Mouse (Mus musculus): ENCODE data around the gene Ugt1a5.

The Ugt1a5 gene

GRCm38 (mm10) chr1:88245881-88246280, 80.1 kb downstream of the Ugt1a5 start:
- DNase-seq: no peak

- no peak for DNase-seq
Measured at GRCm38 (mm10) chr1:88246386-88246785, 80.6 kb downstream of the Ugt1a5 start.

GRCm38 (mm10) chr1:88247660-88248059, 81.8 kb downstream of the Ugt1a5 start:
- no peak for DNase-seq

- DNase-seq: no peak
Measured at GRCm38 (mm10) chr1:88248658-88249057, 82.8 kb downstream of the Ugt1a5 start.

- DNase-seq: no peak
Measured at GRCm38 (mm10) chr1:88249596-88249995, 83.8 kb downstream of the Ugt1a5 start.

GRCm38 (mm10) chr1:88250023-88250422, 84.2 kb downstream of the Ugt1a5 start:
- no peak for DNase-seq

GRCm38 (mm10) chr1:88253106-88253505, 87.3 kb downstream of the Ugt1a5 start:
- no peak for DNase-seq

- DNase-seq: no peak
Measured at GRCm38 (mm10) chr1:88253540-88253939, 87.7 kb downstream of the Ugt1a5 start.

GRCm38 (mm10) chr1:88254793-88255465, 89.1 kb downstream of the Ugt1a5 start:
- no peak for DNase-seq

- DNase-seq: no peak
Measured at GRCm38 (mm10) chr1:88255466-88255857, 89.7 kb downstream of the Ugt1a5 start.

GRCm38 (mm10) chr1:88255989-88256754, 90.4 kb downstream of the Ugt1a5 start:
- no peak for DNase-seq

- DNase-seq: no peak
Measured at GRCm38 (mm10) chr1:88256886-88257663, 91.3 kb downstream of the Ugt1a5 start.

GRCm38 (mm10) chr1:88257681-88258080, 91.9 kb downstream of the Ugt1a5 start:
- DNase-seq: no peak

- DNase-seq: no peak
Measured at GRCm38 (mm10) chr1:88258361-88258760, 92.5 kb downstream of the Ugt1a5 start.

GRCm38 (mm10) chr1:88258881-88259642, 93.2 kb downstream of the Ugt1a5 start:
- DNase-seq: no peak

- no peak for DNase-seq
Measured at GRCm38 (mm10) chr1:88259643-88260024, 93.8 kb downstream of the Ugt1a5 start.

GRCm38 (mm10) chr1:88260114-88260513, 94.3 kb downstream of the Ugt1a5 start:
- DNase-seq: no peak

- no peak for DNase-seq
Measured at GRCm38 (mm10) chr1:88260604-88261377, 95.0 kb downstream of the Ugt1a5 start.

- DNase-seq: no peak
Measured at GRCm38 (mm10) chr1:88261706-88262105, 95.9 kb downstream of the Ugt1a5 start.

GRCm38 (mm10) chr1:88262255-88262654, 96.4 kb downstream of the Ugt1a5 start:
- DNase-seq: no peak

- no peak for DNase-seq
Measured at GRCm38 (mm10) chr1:88262961-88263360, 97.1 kb downstream of the Ugt1a5 start.

GRCm38 (mm10) chr1:88263778-88264177, 98.0 kb downstream of the Ugt1a5 start:
- no peak for DNase-seq

Measured in thymus, postnatal 14 days (tissue).